Mouse (Mus musculus) MEL (cell line): ENCODE measurements around the gene Klhl31.

Source experiments
- GATA1 ChIP-seq: IDR thresholded peaks from 2 replicates; pipeline ENCODE4 v1.6.1; 2011; ENCODE audit warnings: low read depth, low read length, improper control_type of control experiment
- POLR2A ChIP-seq, 2 experiments: IDR thresholded peaks; 2 replicates each; pipeline ENCODE4 v1.6.1; 2011 to 2012; ENCODE audit warnings: low read length in 2 of 2, mild to moderate bottlenecking in 2 of 2, control low read depth in 1 of 2, improper control_type of control experiment in 1 of 2, low read depth in 1 of 2, moderate library complexity in 1 of 2; ENCODE audit not compliant: control insufficient read depth in 1 of 2, insufficient read depth in 1 of 2, poor library complexity in 1 of 2

DNA sequence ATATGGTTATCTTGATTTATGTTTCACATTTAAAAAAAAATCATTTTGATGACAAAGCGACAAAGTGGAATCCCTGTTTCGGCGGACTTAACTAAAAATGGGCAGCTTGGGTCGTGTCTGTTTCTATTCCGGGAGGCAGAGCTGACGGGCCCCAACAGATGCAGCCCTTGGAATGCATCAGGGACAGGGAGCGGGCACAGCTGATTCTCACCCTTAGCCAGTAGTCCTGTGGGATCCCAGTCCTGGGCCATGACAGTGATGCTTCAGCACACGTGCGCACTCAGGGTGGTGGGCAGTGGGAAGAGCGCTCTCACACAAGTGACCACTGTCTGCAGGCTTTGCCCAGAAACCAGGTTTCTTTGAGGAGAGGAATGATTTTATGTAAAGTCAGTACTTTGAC lies 1.1 kb downstream of the Klhl31 start:
- TF ChIP-seq GATA1 (no peak), POLR2A (IDR thresholded peaks at IDR 0.05; ENCODE audit: control insufficient read depth in 1 of 2, insufficient read depth in 1 of 2, low read depth in 1 of 2, low read length in 2 of 2, poor library complexity in 1 of 2) (no peak)
